ENCODE assay signal across 8 mouse cellular contexts in genomic region chr7:49974841-49975440, GRCm38 (mm10). TPM values are rescaled to one million over a fixed set of nuclear protein-coding genes. Genes with fewer than 3 reads are reported as not detected.
DNase-seq lines count a peak whose midpoint lies in the region; ATAC-seq lines count a peak whose summit lies in the region.

Gene Nell1, plus strand, starts transcription at chr7:49974864.

- H3K9me3 ChIP-seq in embryonic facial prominence, embryonic 13.5 days, result no peaks in the 10 kb centered on the region
- no peaks in the 10 kb centered on the region for H3K9me3 ChIP-seq in hindbrain, embryonic 16.5 days (ENCODE audit: control insufficient read depth, low read length)
- H3K9me3 ChIP-seq in stomach, embryonic 16.5 days (replicated peaks; ENCODE audit: control insufficient read depth, low read length), result no peaks in the 10 kb centered on the region

- intact Hi-C loops in gastrocnemius, postnatal 14 days (cut with DNase I; ENCODE audit: low total_unique reads), result no loop called here

- peak within 1 kb of the TSS; percentile 53 for H3K4me3 ChIP-seq in embryonic facial prominence, embryonic 13.5 days
- H3K4me3 ChIP-seq in hindbrain, embryonic 16.5 days (ENCODE audit: low read length), result peak within 1 kb of the TSS; percentile 60
- H3K4me3 ChIP-seq in stomach, embryonic 16.5 days (replicated peaks; ENCODE audit: low read length), result peak within 1 kb of the TSS; percentile 51

- DNase-seq in left cerebral cortex, adult 18-20 months (ENCODE audit: low spot score in 2 of 2), result peak; percentile 48 to 69
- no peak for DNase-seq in left cerebral cortex, adult 11 months (ENCODE audit: low spot score)
- peak; percentile 6 to 33 for DNase-seq in lung, postnatal 4 days
- no peak for DNase-seq in gastrocnemius, postnatal 14 days

- peaks cover 24% of the 10 kb centered on the region for H3K4me1 ChIP-seq in embryonic facial prominence, embryonic 13.5 days
- H3K4me1 ChIP-seq in hindbrain, embryonic 16.5 days (ENCODE audit: control insufficient read depth, insufficient read depth, low read depth, low read length), result peaks cover 4% of the 10 kb centered on the region
- no peaks in the 10 kb centered on the region for H3K4me1 ChIP-seq in stomach, embryonic 16.5 days (ENCODE audit: control insufficient read depth, insufficient read depth, low read length)

- peak within 1 kb of the TSS; percentile 93 for H3K4me2 ChIP-seq in embryonic facial prominence, embryonic 13.5 days
- peak within 1 kb of the TSS; percentile 96 for H3K4me2 ChIP-seq in hindbrain, embryonic 16.5 days (ENCODE audit: low read length)
- H3K4me2 ChIP-seq in stomach, embryonic 16.5 days (ENCODE audit: low read depth, low read length), result peak within 1 kb of the TSS; percentile 89

- peak; percentile 61; the same call in 1 of the 2 replicates for ATAC-seq in embryonic facial prominence, embryonic 13.5 days (ENCODE audit: insufficient number of reproducible peaks, insufficient read depth, low FRiP score, low TSS enrichment, low read depth)
- ATAC-seq in hindbrain, embryonic 16.5 days, result peak; percentile 68
- peak; percentile 26; the same call in 1 of the 2 replicates for ATAC-seq in stomach, embryonic 16.5 days (ENCODE audit: insufficient read depth, low FRiP score)
- no peak for ATAC-seq in megakaryocyte progenitor cell, adult 5-6 weeks (replicated peaks; ENCODE audit: poor library complexity)

- peaks cover 93% of the 10 kb centered on the region for H3K27me3 ChIP-seq in embryonic facial prominence, embryonic 13.5 days
- H3K27me3 ChIP-seq in hindbrain, embryonic 16.5 days (replicated peaks; ENCODE audit: control insufficient read depth, insufficient read depth, low read length), result peaks cover 12% of the 10 kb centered on the region; the same call in 1 of the 2 replicates
- H3K27me3 ChIP-seq in stomach, embryonic 16.5 days (ENCODE audit: control insufficient read depth, insufficient read depth, low read length), result peaks cover 32% of the 10 kb centered on the region; the same call in 1 of the 2 replicates

- H3K9ac ChIP-seq in embryonic facial prominence, embryonic 13.5 days, result peak within 1 kb of the TSS; percentile 67
- H3K9ac ChIP-seq in hindbrain, embryonic 16.5 days (ENCODE audit: low read depth, low read length), result peak within 1 kb of the TSS; percentile 72
- peak within 1 kb of the TSS; percentile 60 for H3K9ac ChIP-seq in stomach, embryonic 16.5 days (ENCODE audit: low read length)

- under 1% methylated on average over 50 of the region's 52 CpGs for WGBS in embryonic facial prominence, embryonic 13.5 days
- under 1% methylated on average over 41 of the region's 52 CpGs for WGBS in hindbrain, embryonic 16.5 days
- WGBS in stomach, embryonic 16.5 days, result under 1% methylated on average over 52 of the region's 52 CpGs

- H3K36me3 ChIP-seq in embryonic facial prominence, embryonic 13.5 days, result no peaks in the 10 kb centered on the region
- H3K36me3 ChIP-seq in hindbrain, embryonic 16.5 days (ENCODE audit: control insufficient read depth, insufficient read depth, low read length), result no peaks in the 10 kb centered on the region
- no peaks in the 10 kb centered on the region for H3K36me3 ChIP-seq in stomach, embryonic 16.5 days (ENCODE audit: control insufficient read depth, insufficient read depth, low read length)

- no peak within 1 kb of the TSS for H3K27ac ChIP-seq in embryonic facial prominence, embryonic 13.5 days
- H3K27ac ChIP-seq in hindbrain, embryonic 16.5 days (ENCODE audit: low read depth, low read length), result peak within 1 kb of the TSS; percentile 52; the same call in 1 of the 2 replicates
- no peak within 1 kb of the TSS for H3K27ac ChIP-seq in stomach, embryonic 16.5 days (ENCODE audit: low read length)

RNA-seq across cellular contexts. Expression of gene Nell1, which starts in this region (rescaled TPM):
- total RNA-seq in left cerebral cortex, adult 18-20 months (2021), result 10 to 100 TPM; 59.6 to 69.1 TPM
- polyA plus RNA-seq in embryonic facial prominence, embryonic 13.5 days (2015; fragmentation: Nextera tagmentation; extraction: Ambion mirVana), result 4.0 and 4.1 TPM in 2 replicates
- polyA plus RNA-seq in hindbrain, embryonic 16.5 days (2015; fragmentation: Nextera tagmentation; extraction: Ambion mirVana), result 36.0 and 38.2 TPM in 2 replicates
- polyA plus RNA-seq in stomach, embryonic 16.5 days (2015; fragmentation: Nextera tagmentation; extraction: Ambion mirVana), result 4.0 and 4.6 TPM in 2 replicates
- under 1 TPM; 0.11 to 0.21 TPM for total RNA-seq in gastrocnemius, postnatal 14 days (2021)
- total RNA-seq in megakaryocyte progenitor cell, adult 5-6 weeks (2015), result not detected in 2 replicates
- not detected in 2 replicates for total RNA-seq in megakaryocyte progenitor cell, adult 5-6 weeks (2017)

Comparison
In these comparisons a context has a peak if more than half of its experiments do, and no peak if none do; other contexts are left out.
1. RNA of gene Nell1 (total RNA-seq): 59.6 to 69.1 TPM in left cerebral cortex, adult 18-20 months; 0.11 to 0.21 TPM in gastrocnemius, postnatal 14 days and not detected in megakaryocyte progenitor cell, adult 5-6 weeks; every median in the first group is over 10 times any median in the second.
2. DNase-seq: peak in left cerebral cortex, adult 18-20 months (2 of 2) and lung, postnatal 4 days (2 of 2); none in left cerebral cortex, adult 11 months (single experiment) and gastrocnemius, postnatal 14 days (single experiment).
3. Peak in every context shown above with its lines, with median percentiles within 50 percentile points of each other: H3K4me2 ChIP-seq, H3K4me3 ChIP-seq and H3K9ac ChIP-seq.